Mouse (Mus musculus) cerebellum, adult 8-10 months (tissue): ENCODE data around the gene Npr1.

Experiments used
- DNase-seq: peaks from one replicate; pipeline ENCODE4 v3.0.0; 2022

Gene Npr1

GRCm38 (mm10) chr3:90465686-90466310 is at the start of gene Npr1:
Gene Npr1 (minus strand): TSS chr3:90465866.
- no peak for DNase-seq

- DNase-seq: no peak
Observed at GRCm38 (mm10) chr3:90515242-90515641, 49.6 kb upstream of the Npr1 start.

GRCm38 (mm10) chr3:90514691-90515090 is 49.0 kb upstream of the Npr1 start:
- no peak for DNase-seq

GRCm38 (mm10) chr3:90513796-90514590 is 48.3 kb upstream of the Npr1 start, which contains the start of the genes S100a1 and S100a13:
Gene S100a1 (minus strand): TSS chr3:90514392.
Gene S100a13 (plus strand): TSS chr3:90514435.
- DNase-seq: no peak

- DNase-seq: no peak
Observed at GRCm38 (mm10) chr3:90512948-90513642, 47.4 kb upstream of the Npr1 start.

- no peak for DNase-seq
Observed at GRCm38 (mm10) chr3:90512276-90512675, 46.6 kb upstream of the Npr1 start.

- no peak for DNase-seq
Observed at GRCm38 (mm10) chr3:90509747-90510123, 44.1 kb upstream of the Npr1 start.

- peak; percentile 99 for DNase-seq
Observed at GRCm38 (mm10) chr3:90508950-90509746, 43.5 kb upstream of the Npr1 start, which contains the start of gene Chtop. Gene Chtop (minus strand): TSS chr3:90509498.

GRCm38 (mm10) chr3:90508287-90508949 is 42.8 kb upstream of the Npr1 start:
- no peak for DNase-seq

- DNase-seq: no peak
Observed at GRCm38 (mm10) chr3:90506362-90506761, 40.7 kb upstream of the Npr1 start.

- DNase-seq: no peak
Observed at GRCm38 (mm10) chr3:90505216-90505615, 39.5 kb upstream of the Npr1 start.

GRCm38 (mm10) chr3:90503444-90503843 is 37.8 kb upstream of the Npr1 start:
- DNase-seq: no peak

- DNase-seq: no peak
Observed at GRCm38 (mm10) chr3:90497597-90497996, 31.9 kb upstream of the Npr1 start.

GRCm38 (mm10) chr3:90495850-90496525 is 30.3 kb upstream of the Npr1 start:
- no peak for DNase-seq

GRCm38 (mm10) chr3:90493831-90494540 is 28.3 kb upstream of the Npr1 start:
- DNase-seq: no peak

- no peak for DNase-seq
Observed at GRCm38 (mm10) chr3:90491350-90491749, 25.7 kb upstream of the Npr1 start.

- DNase-seq: peak; percentile 93
Observed at GRCm38 (mm10) chr3:90490696-90491256, 25.1 kb upstream of the Npr1 start, which contains the start of gene Snapin. Gene Snapin (minus strand): TSS chr3:90491033.

- DNase-seq: no peak
Observed at GRCm38 (mm10) chr3:90488576-90488975, 22.9 kb upstream of the Npr1 start.

- DNase-seq: no peak
Observed at GRCm38 (mm10) chr3:90486998-90487397, 21.3 kb upstream of the Npr1 start.

- peak; percentile 96 for DNase-seq
Observed at GRCm38 (mm10) chr3:90475831-90476611, 10.4 kb upstream of the Npr1 start, which contains the start of gene Ilf2. Gene Ilf2 (plus strand): TSS chr3:90476126.
